Mouse (Mus musculus) small intestine, adult 2 months (tissue): ENCODE results near the gene Abat. TPM values are rescaled to one million over a fixed set of nuclear protein-coding genes. Genes with fewer than 3 reads are reported as not detected.
A peak's percentile ranks its signal among the peaks of the same experiment; 100 is the strongest.

ENCODE experiments used
- H3K27ac ChIP-seq: fragments of 200-500 bp; 2 replicates; pipeline ENCODE4 v1.5.1; 2012; ENCODE audit warnings: low read depth, low read length, control low read depth, inconsistent platforms; ENCODE audit not compliant: insufficient read depth
- H3K27me3 ChIP-seq: fragments of 200-500 bp; 2 replicates; pipeline ENCODE4 v1.6.1; 2012; ENCODE audit warnings: mild to moderate bottlenecking, moderate library complexity, low read length, inconsistent platforms; ENCODE audit not compliant: control insufficient read depth, insufficient read depth
- H3K36me3 ChIP-seq: fragments of 200-500 bp; 2 replicates; pipeline ENCODE4 v1.6.1; 2012; ENCODE audit warnings: mild to moderate bottlenecking, low read length, control low read depth, inconsistent platforms; ENCODE audit not compliant: control insufficient read depth, insufficient read depth
- H3K4me1 ChIP-seq: fragments of 200-500 bp; 2 replicates; pipeline ENCODE4 v1.6.1; 2012; ENCODE audit warnings: low read length, inconsistent platforms, mixed read lengths; ENCODE audit not compliant: control insufficient read depth, insufficient read depth, insufficient read length
- H3K4me3 ChIP-seq: fragments of 200-500 bp; 2 replicates; pipeline ENCODE4 v1.5.1; 2012; ENCODE audit warnings: low read depth, mild to moderate bottlenecking, control low read depth, inconsistent platforms, low read length, moderate library complexity
- CTCF ChIP-seq: fragments of 200-500 bp; IDR thresholded peaks from 2 replicates; pipeline ENCODE4 v1.5.1; 2012; ENCODE audit warnings: low read depth, mild to moderate bottlenecking, control low read depth, inconsistent platforms, low read length, moderate library complexity, mixed read lengths; ENCODE audit not compliant: insufficient replicate concordance, insufficient read length; ENCODE audit errors: extremely low read depth
- POLR2A ChIP-seq: fragments of 200-500 bp; IDR thresholded peaks from 2 replicates; pipeline ENCODE4 v1.6.1; 2012; ENCODE audit warnings: low read depth, mild to moderate bottlenecking, control low read depth, inconsistent platforms, low read length, moderate library complexity
- WGBS: fragments of 180-500 bp; shearing (Covaris S2); methylation state at CpG from one replicate; pipeline ENCODE4 v1.1.7; 2018; 5-methylcytosine and 5-hydroxymethylcytosine counted together
- polyA plus RNA-seq: library from polyadenylated mRNA; depleted of rRNA; stranded (reverse); fragments of >200 nt; gene quantifications from 2 replicates; pipeline ENCODE4 v1.2.3, GENCODE M21; 2012; rRNA removed

Gene Abat
- polyA plus RNA-seq: 7.8 and 22.0 TPM in 2 replicates

DNA sequence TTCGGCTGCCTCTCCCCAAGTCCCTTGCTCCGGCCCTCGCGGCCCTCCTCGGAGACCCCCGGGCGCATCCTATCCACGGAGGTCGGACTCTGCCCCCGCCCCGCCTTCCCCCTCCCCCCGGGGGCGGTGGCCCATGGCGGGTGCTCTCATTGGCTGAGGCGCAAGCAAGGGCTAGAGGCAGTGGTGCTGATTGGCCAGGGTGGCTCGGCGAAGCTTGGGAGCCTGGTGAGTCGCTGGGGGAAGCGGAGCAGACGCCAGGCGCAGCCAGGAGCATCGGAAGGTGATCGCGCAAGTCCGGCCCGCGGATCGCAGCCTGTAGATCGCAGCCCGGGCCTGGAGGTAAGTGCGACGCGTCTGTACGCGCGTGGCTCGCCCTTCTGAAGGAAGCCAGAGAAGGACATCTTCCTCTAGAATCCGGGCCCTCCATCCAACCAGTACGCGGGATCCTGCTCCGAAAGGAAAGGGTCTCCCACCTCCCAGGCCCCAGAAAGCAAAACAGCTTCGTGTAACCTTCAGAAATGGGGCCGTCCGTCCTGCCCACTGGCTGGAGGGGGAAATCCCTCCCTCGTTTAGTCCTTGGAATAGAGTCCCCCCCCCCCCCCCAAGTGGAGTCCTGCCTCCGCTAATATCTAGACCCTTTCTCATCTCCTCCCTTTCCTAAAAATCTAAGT lies at the start of gene Abat:
Gene Abat, plus strand, starts transcription at position 194 of the 671 bp plus-strand sequence.
- WGBS: 2% methylated on average over 46 of the region's 46 CpGs
- H3K27ac ChIP-seq: no peak within 1 kb of the TSS
- no peaks in the 10 kb centered on the region for H3K27me3 ChIP-seq
- peak; percentile 88 for TF ChIP-seq POLR2A
- TF ChIP-seq CTCF: 0 out of 2 replicates have a peak, but pooled peaks have one; percentile 1
- H3K4me3 ChIP-seq: peak within 1 kb of the TSS; percentile 69
- peaks cover 12% of the 10 kb centered on the region; the same call in 1 of the 2 replicates for H3K4me1 ChIP-seq
- peaks cover 6% of the 10 kb centered on the region; the same call in 1 of the 2 replicates for H3K36me3 ChIP-seq

DNA sequence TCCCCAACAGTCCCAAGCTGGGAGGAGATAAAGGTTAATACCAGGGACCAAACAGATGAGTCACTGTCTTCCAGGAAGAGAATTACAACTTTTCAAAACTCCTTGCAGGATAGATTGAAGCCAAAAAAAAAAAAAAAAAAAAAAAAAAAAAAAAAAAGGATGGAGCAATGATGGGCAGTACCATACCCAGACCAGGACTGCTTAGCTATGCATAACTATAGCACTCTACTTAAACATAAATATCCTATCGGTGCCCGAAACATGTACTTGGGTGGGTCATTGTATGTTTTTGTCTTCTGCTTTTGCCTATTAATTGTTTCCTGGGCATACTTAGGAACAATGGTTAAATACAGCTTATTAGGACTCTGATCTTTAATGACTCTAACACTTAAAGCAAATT lies 43.1 kb upstream of the Abat start:
- Histone ChIP-seq H3K27me3 (no peaks in the 10 kb centered on the region), H3K4me3 (no peak overlapping the region), H3K27ac (no peak overlapping the region), H3K36me3 (no peaks in the 10 kb centered on the region; the same call in 1 of the 2 replicates), H3K4me1 (no peaks in the 10 kb centered on the region; the same call in 1 of the 2 replicates)
- 69% methylated on average over 2 of the region's 2 CpGs for WGBS
- no peak for TF ChIP-seq CTCF
- TF ChIP-seq POLR2A: no peak

DNA sequence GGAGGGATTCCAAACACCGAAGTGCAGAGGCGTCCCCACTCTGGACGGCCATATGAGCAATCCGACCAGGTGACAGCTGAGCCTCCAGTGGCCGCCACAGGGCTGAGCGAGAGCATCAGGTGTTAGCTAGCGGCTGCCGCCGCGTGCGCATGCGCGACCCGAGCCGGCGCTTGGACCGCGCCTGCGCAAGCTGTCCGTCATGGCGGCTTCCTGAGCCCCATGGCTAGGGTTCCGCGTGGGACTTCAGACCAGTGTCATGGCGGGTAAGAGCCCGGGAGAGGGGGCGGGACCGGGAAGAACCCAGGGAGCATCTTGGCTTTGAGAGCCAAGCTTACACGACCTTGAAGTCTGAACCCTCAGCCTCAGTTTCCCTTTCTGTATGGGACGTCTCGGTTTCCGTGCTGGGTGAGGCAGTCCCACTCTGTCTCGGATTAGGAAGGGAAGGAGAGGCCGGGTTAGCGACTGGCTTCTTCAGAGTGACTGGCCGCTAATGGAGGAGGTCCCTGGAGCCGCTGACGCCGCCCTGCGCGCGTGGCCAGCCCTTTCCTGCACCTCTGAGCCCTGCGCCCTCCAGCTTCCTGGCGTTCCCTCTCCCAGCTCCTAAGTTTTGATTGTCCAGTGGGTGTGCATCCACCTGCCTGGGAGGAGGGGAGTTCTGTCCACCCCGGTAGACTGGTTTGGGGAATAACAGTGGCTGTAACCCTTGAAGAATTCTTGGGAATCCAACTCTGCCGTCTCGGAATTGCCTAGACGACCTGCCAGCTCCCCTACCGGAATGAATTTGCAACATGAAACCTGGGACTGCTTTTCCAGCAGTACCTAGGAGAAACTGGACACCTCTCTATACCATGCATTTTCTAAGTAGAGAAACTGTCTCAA lies 42.4 kb upstream of the Abat start, which contains the start of gene Mettl22:
Gene Mettl22, plus strand, starts transcription at position 186 of the 879 bp plus-strand sequence.
- TF ChIP-seq POLR2A: peak; percentile 66
- TF ChIP-seq CTCF: no peak; the same call in 1 of the 2 replicates
- H3K4me1 ChIP-seq: no peaks in the 10 kb centered on the region; the same call in 1 of the 2 replicates
- WGBS: 1% methylated on average over 48 of the region's 48 CpGs
- peak within 1 kb of the TSS; percentile 98 for H3K4me3 ChIP-seq
- peak within 1 kb of the TSS; percentile 64 for H3K27ac ChIP-seq
- no peaks in the 10 kb centered on the region for H3K27me3 ChIP-seq
- no peaks in the 10 kb centered on the region; the same call in 1 of the 2 replicates for H3K36me3 ChIP-seq

DNA sequence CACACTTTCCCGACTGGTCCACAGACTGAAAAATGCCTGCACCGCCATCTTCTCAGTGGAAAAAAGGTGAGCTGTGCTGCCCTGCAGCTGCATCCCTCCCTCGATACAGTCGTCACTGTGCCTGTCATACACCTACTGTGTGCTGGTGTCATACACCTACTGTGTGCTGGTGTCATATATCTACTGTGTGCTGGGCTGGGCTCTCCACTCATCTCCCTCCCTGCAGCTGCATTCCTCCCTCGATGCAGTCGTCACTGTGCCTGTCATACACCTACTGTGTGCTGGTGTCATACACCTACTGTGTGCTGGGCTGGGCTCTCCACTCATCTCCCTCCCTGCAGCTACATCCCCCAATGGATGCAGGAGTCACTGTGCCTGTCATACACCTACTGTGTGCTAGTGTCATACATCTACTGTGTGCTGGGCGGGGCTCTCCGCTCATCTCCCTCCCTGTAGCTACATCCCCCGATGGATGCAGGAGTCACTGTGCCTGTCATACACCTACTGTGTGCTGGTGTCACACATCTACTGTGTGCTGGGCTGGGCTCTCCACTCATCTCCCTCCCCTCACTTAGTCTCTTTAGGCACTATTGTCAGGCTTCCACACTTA lies 25.7 kb upstream of the Abat start:
- Histone ChIP-seq H3K27ac (no peak overlapping the region), H3K27me3 (no peaks in the 10 kb centered on the region), H3K4me3 (no peak overlapping the region), H3K4me1 (no peaks in the 10 kb centered on the region; the same call in 1 of the 2 replicates), H3K36me3 (peaks cover 27% of the 10 kb centered on the region)
- 93% methylated on average over 9 of the region's 9 CpGs for WGBS
- TF ChIP-seq CTCF (no peak), POLR2A (no peak)

DNA sequence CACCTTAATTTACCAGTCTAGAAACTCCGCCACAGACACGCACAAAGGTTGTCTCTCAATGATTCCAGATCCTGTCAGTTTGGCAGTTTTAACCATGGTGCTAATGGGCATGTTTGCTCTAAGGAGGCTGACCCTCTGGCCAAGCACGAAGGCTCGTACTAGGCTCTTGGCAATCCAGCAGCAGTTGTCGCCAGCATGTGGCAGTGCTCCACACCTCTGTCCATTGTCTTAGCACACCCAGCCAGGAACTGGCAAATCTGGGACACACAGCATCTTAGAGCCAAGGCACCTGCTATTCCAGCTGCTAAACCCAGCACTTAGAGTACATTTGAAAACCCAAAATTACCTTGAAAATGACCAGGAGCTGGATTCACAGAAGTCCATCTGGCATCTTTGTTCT lies 23.9 kb upstream of the Abat start:
- Histone ChIP-seq H3K4me3 (no peak overlapping the region), H3K36me3 (peaks cover 20% of the 10 kb centered on the region), H3K27me3 (no peaks in the 10 kb centered on the region), H3K27ac (no peak overlapping the region), H3K4me1 (no peaks in the 10 kb centered on the region; the same call in 1 of the 2 replicates)
- WGBS: 89% methylated on average over 5 of the region's 5 CpGs
- TF ChIP-seq CTCF (no peak), POLR2A (no peak)

DNA sequence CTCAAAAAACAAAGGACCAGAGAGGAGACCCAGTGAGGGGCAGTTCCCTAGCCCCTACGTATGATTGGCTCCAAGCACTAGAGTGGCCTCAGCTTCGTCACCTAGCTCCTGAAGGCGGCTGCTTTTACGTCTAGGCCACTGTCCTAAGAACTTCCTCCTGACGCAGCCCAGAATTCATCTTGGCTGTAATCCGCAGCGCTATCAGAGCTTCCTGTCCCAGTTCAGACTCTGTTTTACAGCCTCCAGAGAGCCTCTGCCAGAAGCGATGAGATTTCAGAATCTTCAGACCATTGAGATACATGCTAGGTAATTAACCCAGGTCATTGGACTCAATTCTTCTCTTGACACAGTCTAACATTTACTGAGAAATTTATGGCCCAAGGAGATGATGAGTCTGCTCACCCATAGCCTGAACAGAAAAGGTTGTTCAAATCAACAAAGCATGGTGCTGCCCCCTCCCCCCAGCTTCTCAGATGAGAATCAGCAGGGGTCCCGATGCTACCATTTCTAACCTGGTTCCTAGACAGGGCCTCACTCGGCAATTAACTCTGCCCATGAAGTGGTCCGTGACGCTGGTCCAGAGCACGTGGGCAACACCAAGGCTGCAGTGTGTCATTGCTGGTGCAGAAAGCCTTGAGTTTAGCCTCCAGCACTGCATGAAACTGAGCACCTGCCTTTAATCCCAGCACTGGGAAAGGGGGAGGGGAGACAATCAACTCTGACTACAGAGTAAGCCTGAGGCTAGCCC lies 21.3 kb upstream of the Abat start:
- WGBS: 34% methylated on average over 13 of the region's 13 CpGs
- H3K36me3 ChIP-seq: peaks cover 13% of the 10 kb centered on the region
- H3K27ac ChIP-seq: no peak overlapping the region
- no peak for TF ChIP-seq CTCF
- TF ChIP-seq POLR2A: no peak
- no peak overlapping the region for H3K4me3 ChIP-seq
- H3K27me3 ChIP-seq: no peaks in the 10 kb centered on the region
- no peaks in the 10 kb centered on the region; the same call in 1 of the 2 replicates for H3K4me1 ChIP-seq
